Mouse (Mus musculus): ENCODE data around the gene Slc6a1.

The Slc6a1 gene

DNA sequence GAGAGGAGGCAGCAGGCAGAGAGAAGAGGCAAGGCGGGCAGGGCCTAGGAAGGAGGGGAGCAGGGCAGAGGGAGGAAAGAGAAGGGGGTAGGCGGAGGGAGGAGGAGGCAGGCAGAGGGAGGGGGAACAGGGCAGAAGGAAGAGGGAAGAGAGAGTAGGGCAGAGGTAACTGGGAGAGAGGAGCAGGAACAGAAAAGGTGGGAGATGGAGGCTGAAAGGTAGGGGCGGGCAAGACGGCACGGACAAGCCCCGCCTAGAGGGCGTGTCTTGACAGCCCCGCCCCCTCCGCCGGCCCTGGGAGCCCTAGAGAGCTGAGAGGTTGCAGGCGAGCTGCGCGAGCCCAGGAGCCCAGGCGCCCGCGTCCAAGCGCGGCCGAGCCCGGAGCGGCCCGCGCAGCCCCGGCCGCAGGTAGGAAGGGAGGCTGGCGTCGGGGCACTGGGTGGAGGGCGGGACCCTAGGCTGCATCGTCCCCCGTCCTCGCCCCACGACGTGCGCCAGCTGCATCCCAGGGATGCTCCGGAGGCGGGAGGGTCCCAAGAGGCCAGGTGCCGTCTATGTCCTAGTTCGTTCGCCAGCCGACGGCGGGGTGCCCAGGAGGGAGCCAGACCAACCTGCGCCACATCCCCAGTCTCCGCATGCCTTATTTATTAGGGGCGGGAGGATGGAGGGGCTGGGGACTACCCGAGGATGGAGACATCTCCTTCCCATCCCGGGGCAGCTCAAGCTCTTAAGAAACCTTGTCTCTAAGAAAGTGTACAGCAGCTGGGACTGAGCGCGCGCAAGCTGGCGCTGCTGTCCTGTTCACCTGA is at the start of gene Slc6a1:
TSS of gene Slc6a1 (plus strand) at position 167 of the 809 bp plus-strand sequence.
- no peak for DNase-seq (ENCODE audit: low read depth, low spot score)

GRCm38 (mm10) chr6:114238892-114239644 is 43.4 kb upstream of the Slc6a1 start:
- DNase-seq (ENCODE audit: low read depth, low spot score) = no peak

DNA sequence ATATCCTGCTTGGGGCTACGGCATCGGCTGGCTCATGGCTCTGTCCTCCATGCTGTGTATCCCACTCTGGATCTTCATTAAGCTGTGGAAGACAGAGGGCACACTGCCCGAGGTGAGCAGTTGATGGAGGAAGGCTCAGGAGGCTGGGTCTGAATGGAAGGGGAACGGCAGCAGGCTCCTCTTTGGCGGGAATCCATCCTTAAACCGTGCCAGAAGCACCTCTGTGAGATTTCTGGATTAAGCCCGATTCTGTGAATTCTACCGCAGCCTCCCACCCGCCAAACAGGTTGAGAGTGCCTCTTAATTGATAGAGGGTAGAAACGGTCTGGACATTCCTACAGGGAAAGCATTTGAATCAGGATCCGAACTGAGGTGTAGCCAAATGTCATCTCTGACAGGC is 36.8 kb upstream of the Slc6a1 start:
- DNase-seq (ENCODE audit: low read depth, low spot score) = no peak

DNA sequence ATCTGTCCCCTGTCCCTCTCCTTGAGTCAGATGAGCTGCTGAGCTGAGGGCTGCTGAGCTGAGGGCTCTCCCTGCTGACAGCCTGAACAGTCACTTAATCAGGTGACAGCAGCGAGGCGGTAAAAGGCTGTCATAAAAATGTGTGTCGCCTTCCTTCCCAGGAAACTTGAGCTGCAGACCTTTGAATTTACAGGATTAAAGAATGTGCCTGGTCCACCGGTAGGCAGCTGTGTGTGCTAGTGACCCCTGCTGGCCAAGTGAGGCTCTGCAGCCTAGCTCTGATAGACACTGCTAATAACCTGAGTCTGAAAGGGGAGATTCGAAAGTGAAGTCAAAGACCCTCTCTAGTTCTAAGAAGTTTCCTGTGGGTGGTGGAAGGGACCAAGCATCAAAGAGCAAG is 32.1 kb upstream of the Slc6a1 start:
- DNase-seq (ENCODE audit: low read depth, low spot score) = peak; percentile 54

GRCm38 (mm10) chr6:114254927-114255326 is 27.5 kb upstream of the Slc6a1 start:
- DNase-seq (ENCODE audit: low read depth, low spot score) = no peak

- DNase-seq (ENCODE audit: low read depth, low spot score) = no peak
Measured at GRCm38 (mm10) chr6:114257762-114258361, 24.6 kb upstream of the Slc6a1 start.

GRCm38 (mm10) chr6:114258661-114259193 is 23.7 kb upstream of the Slc6a1 start:
- DNase-seq (ENCODE audit: low read depth, low spot score) = no peak

DNA sequence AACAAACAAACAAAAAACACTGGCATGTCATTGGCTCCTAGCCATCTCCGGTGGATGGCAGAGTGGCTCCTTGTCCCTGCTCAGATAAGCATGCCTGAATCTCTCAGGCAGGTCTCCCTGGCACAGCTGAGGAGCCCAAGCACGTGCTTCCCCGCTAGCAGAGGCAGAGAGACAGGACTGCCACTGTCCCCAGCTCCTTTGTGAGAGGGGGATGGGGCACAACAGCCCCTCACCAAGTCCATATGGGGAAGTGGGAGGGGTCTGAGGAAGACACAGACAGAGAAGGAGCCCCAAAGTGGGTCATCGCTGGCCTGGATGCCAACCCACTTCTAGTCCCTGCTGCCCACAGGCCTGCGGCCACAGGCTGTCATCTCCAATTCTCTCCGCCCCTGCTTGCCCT is 20.8 kb upstream of the Slc6a1 start:
- DNase-seq (ENCODE audit: low read depth, low spot score) = no peak

DNA sequence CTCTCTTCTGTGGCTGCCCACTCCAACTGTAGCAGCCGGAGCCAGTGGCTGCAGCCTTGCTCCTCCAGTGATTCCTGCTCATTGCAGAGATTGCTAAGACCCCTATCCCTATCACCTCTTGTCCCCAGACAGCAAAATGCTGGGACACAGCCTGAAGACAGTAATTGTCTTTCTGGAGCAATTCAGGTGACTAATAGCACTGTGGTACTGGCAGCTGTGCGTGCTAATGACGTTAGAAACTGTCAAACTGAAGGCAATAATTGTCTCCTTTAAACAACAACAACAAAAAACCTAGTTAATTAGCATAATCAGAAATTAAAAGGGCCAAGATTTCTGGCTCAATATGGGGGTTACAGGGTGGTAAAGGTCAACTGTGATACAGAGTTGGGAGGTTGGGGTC is 18.4 kb upstream of the Slc6a1 start:
- no peak for DNase-seq (ENCODE audit: low read depth, low spot score)

DNA sequence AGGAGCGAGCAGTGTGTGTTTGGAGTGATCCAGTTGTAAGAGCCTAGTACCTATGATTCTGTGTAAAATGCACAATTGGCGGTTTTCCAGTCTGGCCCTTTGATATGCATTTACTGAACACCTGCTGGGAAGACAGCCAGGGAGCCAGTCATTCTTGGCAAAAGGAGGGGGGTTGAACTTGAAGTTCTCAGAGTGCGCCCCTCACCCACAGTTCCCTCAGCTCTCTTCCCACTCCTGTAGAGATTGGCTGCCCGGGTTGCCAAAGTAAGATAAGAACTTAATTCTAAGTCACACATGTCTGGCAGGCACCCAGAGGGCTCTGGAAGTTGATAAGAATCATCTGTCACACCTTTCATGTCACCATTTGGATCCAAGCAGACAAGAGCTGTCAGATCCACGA is 18.0 kb upstream of the Slc6a1 start:
- DNase-seq (ENCODE audit: low read depth, low spot score) = no peak

DNA sequence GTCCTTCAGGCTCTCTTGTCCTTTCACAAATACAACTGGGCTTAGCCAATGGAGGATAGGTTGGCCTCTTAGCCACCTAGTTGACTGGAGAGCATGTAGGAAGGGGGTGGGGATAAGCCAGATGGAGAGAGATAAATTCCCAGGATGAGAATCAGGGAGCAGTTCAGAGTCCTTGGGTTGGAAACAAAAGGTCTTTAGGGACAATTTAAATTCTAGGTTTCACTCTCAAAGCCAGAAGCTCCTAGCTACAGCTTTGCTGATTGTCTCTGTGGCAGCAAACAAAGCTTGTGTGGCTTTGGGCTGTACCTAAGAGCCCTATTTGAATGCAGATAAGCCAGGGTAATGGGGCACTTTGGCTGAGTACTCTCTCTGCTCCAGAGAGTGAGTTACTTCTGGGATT is 16.2 kb upstream of the Slc6a1 start:
- no peak for DNase-seq (ENCODE audit: low read depth, low spot score)

GRCm38 (mm10) chr6:114267979-114268378 is 14.5 kb upstream of the Slc6a1 start:
- DNase-seq (ENCODE audit: low read depth, low spot score) = no peak

DNA sequence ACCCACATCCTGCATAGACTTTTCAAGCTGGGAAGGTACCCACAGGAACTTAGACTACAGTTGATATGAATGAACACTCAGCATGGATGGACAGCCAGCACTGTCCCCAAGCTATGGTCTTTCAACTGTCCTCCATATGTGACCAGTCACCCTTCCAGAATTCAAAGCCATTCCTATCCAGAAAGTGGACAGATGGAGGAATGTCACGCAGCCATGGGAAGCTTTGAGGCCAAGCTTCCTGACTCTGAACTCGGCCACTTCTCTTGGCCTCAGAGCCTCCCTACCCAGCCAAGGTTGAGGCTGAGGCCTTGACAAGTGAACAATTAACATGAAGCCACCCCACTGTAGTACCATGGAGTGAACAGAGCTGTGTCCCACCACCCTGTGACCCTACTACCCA is 12.8 kb upstream of the Slc6a1 start:
- no peak for DNase-seq (ENCODE audit: low read depth, low spot score)

DNA sequence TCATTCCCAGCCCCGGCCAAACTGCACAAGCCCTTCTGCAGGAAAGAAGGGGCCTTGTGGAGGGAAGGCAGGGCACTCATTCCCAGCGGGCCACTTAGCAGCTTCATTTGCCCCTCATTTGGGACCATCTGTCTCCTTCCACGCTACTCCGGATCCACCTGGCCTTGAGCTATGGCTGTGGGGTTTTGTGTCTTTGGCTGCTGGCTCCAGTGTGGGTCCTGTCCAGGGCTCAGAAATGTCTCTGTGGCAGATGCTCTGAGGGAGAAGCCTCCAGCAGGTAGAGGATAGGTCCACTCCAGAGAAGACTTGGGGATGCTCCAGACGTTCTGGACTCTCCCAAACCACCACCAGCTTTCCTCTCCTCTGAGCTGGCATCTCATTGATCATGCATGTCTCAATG is 11.6 kb upstream of the Slc6a1 start:
- DNase-seq (ENCODE audit: low read depth, low spot score) = no peak

GRCm38 (mm10) chr6:114272279-114272678 is 10.2 kb upstream of the Slc6a1 start:
- DNase-seq (ENCODE audit: low read depth, low spot score) = no peak

- no peak for DNase-seq (ENCODE audit: low read depth, low spot score)
Measured at GRCm38 (mm10) chr6:114273997-114274728, 8.3 kb upstream of the Slc6a1 start.

DNA sequence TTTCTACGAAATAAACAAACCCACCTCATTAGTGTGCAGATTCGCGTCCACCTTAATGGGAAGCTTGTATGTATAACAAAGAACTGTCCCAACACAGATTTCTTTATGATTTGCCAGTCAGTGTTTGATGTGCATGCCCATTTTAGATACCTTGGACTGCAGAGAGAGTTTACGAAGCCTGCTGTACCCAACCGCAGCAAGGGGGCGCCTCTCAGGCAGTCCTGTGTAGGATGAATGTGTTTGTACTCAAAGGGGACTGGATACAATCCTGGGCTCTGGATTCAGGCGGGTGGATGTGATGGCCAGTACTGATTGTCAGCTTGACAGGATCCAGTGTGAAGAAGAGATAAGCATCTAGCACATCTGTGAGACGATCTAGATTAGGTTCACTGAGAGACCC is 6.6 kb upstream of the Slc6a1 start:
- no peak for DNase-seq (ENCODE audit: low read depth, low spot score)

- DNase-seq (ENCODE audit: low read depth, low spot score) = no peak
Measured at GRCm38 (mm10) chr6:114283278-114283770, 889 bp downstream of the Slc6a1 start.

GRCm38 (mm10) chr6:114283927-114284703 is 1.7 kb downstream of the Slc6a1 start:
- DNase-seq (ENCODE audit: low read depth, low spot score) = no peak

DNA sequence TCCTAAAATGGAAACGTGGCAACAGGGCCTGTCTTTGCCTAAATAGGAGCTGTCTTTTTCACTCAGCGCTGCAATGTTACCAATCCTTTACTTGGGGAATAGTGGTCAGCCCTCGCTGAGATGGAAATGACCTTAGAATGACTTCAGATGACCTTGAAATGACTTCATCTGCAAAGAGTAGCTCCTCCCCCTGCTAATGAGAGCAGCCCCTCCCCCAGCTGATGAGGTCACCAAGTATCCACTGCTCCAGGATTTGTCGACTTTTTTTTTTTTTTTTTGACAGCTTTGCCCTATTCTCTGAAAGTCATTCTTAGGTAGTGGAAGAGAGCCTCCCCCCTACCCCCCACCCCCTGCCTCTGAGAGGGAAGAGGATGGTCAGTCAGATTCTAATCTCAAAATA is 3.0 kb downstream of the Slc6a1 start:
- no peak for DNase-seq (ENCODE audit: low read depth, low spot score)

DNA sequence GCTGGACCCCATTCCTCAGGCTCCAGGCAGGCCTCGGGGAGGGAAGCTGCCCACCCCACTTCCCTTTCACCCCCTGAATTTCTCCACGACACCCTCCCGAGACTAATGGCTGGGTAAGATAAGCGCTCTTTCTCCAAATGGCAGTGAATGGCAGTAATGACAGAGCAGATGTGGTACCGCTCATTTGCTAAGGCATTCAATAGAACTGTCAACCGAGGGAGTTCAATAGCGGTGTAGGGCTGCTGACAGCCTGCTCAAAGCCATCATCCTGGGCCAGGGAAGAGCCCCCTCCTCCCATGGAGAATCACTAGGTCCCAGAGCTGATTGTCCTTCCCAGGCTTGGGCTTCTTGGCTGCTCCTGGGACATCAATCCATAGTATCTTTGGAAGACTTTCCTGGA is 6.7 kb downstream of the Slc6a1 start:
- no peak for DNase-seq (ENCODE audit: low read depth, low spot score)

Data from A20 (cell line).